Mouse (Mus musculus) urinary bladder, adult 18-20 months (tissue): ENCODE measurements around the gene Xpc.
"Not testable (repeated sequence)": the region's sequence is repeated elsewhere in the genome, so short reads cannot be mapped to it uniquely, and the experiment has no call there.

Experiments used
- DNase-seq, 2 experiments: peaks; one replicate each; pipeline ENCODE4 v3.0.0; 2022; ENCODE audit warnings: low spot score in 2 of 2, mixed read lengths in 2 of 2

Gene Xpc

GRCm38 (mm10) chr6:91472868-91473804, 42.6 kb downstream of the Xpc start, which contains the start of the genes Chchd4 and Tmem43:
TSS of gene Chchd4 (minus strand) at chr6:91473546.
TSS of gene Tmem43 (plus strand) at chr6:91473703.
- DNase-seq = peak; percentile 98 to 99

DNA sequence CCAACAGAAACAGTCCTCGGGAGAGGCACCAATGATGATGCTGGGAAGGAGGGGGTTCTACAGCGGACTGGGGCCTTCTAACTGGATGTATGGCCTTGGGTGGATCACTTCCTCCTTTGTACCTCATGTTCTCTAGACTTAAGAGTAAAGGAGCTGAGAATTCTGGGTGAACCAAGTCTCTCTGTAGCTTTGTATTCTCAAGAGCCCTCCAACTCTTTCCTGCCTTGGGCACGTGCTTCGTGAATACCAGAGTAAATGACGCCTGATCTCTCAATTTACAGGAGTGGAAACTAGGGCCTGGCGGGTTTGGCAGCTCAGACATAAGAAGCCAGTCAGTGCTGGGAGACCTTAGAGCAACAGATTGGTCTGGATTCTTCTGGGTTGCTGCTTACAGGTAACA, 43.4 kb downstream of the Xpc start:
- DNase-seq = no peak

GRCm38 (mm10) chr6:91471427-91471826, 44.3 kb downstream of the Xpc start:
- DNase-seq = not testable (repeated sequence)

DNA sequence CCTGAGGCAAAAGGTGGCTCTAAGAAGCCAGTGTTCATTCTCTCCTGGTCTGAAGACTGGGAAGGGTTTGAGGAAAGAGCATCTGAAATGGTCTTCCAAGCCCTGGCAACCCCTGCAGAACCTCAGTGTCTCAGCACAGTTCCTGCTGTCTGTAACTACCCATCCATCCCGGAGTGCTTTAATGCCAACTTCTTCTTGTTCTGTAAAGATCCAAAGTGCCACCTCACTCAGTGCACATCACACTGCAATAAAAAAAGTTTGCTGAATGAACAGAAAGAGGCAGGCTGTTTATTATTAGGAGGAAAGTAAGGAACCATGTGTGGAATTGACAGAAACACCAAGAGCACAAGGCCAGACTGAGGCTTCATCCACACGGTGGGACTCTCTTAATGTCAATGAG, 45.0 kb downstream of the Xpc start:
- DNase-seq = no peak

- no peak for DNase-seq
Observed at GRCm38 (mm10) chr6:91467106-91467505, 48.6 kb downstream of the Xpc start.

DNA sequence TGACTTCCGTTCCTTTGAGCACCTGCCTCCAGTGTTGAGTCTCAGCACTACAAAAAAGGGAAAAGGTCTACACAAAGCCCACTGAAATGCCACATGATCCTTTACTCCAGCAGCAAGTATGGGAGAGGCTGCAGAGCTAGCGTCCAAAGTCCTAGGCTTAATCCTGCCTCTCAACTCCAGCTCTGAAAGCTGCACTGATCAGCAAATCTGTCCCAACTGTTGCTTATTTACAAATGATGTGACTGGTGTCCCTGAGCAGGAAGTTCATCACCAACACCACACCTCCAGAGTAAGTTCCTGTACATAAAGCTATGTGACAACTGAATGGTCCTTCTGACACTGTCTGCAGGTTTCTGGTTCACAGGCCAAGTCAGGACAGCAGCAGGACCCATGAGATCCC, 49.9 kb downstream of the Xpc start:
- DNase-seq = no peak

GRCm38 (mm10) chr6:91459471-91459870, 56.2 kb downstream of the Xpc start:
- DNase-seq = no peak

- DNase-seq = no peak
Observed at GRCm38 (mm10) chr6:91454546-91454945, 61.1 kb downstream of the Xpc start.

DNA sequence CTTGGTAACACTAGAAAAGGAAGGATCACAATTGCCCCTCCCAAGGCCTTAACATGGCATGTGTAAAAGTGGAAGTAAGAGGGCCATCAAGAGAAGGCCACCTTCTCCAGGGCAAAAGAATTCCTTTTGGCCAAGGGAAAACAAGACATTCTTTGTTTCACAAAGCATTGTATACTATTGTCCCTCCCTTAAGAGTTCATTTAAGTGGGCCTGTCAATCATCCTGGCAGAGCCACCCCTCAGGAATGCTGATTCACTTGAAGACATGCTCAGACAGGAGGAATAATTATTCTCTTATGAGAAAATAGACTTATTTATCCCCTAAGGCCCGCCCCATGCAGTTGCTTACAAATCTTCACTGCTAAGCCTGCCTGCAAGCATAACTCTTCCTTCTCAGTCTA, 63.6 kb downstream of the Xpc start:
- DNase-seq = no peak

DNA sequence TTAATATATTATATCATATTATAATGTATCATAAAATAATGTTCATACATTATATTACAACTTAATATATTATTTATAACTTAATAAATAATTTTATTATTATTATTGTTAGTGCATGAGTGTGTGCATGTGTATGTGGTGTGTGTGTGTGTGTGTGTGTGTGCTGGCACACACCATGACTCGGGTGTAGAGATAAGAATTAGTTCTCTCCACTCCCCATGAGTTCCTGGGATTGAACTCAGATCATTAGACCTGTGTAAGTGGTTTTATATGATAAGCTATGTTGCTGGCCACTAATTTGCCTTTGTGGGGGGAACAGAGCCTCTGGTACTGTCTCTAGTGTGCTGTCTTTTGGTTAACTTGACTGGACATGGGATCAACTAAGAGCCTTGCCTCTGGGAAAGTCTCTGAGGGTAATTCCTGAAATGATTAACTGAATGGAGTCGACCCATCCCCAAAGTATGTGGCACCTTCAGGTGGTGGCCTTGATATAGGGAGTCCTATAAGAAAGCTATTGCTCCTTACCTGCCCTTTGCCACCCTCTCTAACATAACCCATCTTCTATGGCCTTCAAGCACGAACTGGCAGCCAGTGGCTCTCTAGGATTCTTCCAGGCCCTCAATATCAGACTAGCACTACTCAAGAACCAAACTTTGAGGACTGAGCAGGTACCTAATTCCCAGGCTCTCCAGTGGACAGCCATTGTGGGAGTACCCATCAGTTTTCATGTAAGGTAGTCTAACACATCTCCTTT, 66.0 kb downstream of the Xpc start:
- no peak for DNase-seq

DNA sequence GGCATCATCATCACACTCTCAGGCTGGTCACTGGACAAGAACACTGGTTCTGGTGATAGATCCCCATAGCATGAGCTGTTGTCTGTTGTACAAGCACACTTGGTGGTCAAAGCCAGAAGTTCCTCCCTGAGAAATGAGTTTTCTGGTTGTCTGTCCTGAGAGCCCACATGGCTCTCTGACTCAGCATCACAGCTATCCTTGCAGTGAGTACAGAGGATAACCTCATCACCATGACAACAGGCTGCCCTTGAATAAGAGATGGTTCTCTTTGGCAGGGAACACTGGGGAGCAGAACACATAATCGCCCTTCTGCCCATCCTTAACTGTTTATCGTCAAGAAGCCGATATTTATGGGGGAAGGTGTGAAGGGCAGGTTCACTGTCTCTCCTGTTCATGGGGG, 70.4 kb downstream of the Xpc start:
- DNase-seq = no peak

DNA sequence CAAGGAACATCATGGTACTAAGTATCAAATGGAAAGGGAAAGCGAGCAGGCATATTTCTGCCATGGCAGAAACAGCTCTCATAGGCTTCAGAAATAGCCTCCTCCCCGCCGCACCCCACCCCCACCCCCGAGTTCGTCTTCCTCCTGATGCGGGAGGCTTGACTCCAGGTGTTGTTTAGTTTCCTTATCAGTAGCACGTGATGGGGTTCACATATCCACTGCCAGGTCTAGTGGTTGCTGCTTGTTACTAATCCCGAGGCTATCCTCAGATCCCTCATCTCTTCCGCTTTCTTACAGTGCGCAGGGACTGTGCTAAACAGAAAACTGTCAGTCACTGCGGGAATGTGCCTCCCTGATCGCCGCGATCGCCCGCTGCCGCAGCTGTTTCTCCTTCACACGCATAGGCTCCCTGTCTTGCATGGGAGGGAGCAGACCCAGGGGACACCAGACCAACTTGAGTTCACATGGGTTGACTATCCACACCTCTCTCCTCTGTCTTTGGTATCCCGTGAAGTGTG, 74.5 kb downstream of the Xpc start:
- DNase-seq = no peak

- DNase-seq = peak; percentile 92 to 94
Observed at GRCm38 (mm10) chr6:91440474-91441144, 75.1 kb downstream of the Xpc start.
